Mouse (Mus musculus): ENCODE data around the gene Sema3g. TPM values are rescaled to one million over a fixed set of nuclear protein-coding genes. Genes with fewer than 3 reads are reported as not detected.

Sema3g gene
- polyA plus RNA-seq, 1 experiment from 2014 or later = 6.5 TPM

DNA sequence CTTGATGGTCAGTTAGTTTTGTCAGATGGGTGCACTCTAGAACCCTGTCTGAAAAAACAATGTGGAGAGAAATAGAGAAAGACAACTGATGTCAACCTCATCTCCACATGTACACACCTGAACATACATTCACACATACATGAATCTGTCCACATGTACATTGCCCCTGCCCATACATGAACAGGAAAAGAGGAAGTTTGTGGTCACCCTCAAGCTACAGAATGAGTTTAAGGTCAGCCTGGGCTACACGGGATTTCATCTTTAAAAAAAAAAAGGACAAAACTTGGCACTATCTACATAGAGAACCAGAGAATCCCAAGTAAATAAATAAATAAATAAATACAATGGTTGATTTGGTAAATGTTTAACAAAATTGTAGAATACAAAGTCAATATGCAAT is 27.1 kb downstream of the Sema3g start:
- 88% methylated on average over 1 of the region's 1 CpGs for WGBS
- no peak for ATAC-seq (replicated peaks; ENCODE audit: low FRiP score, low read depth)

GRCm38 (mm10) chr14:31245946-31246345 is 28.3 kb downstream of the Sema3g start:
- Histone ChIP-seq H3K4me2 (ENCODE audit: low read length) (no peak overlapping the region), H3K27ac (no peak overlapping the region), H3K27me3 (ENCODE audit: insufficient read depth, low read length) (no peaks in the 10 kb centered on the region), H3K9ac (ENCODE audit: low read depth, low read length) (no peak overlapping the region), H3K36me3 (ENCODE audit: insufficient read depth, low read length) (no peaks in the 10 kb centered on the region), H3K4me3 (replicated peaks; ENCODE audit: low read depth, low read length) (no peak overlapping the region), H3K4me1 (replicated peaks; ENCODE audit: insufficient read depth, low read length) (no peaks in the 10 kb centered on the region), H3K9me3 (replicated peaks; ENCODE audit: low read length) (no peaks in the 10 kb centered on the region)
- no peak for TF ChIP-seq CTCF (IDR thresholded peaks at IDR 0.05; ENCODE audit: low read depth)
- no peak for DNase-seq (ENCODE audit: low spot score)
- 71% methylated on average over 1 of the region's 1 CpGs for WGBS
- ATAC-seq (replicated peaks; ENCODE audit: low FRiP score, low read depth) = no peak

More for the DNA sequence above, 27.1 kb downstream of the Sema3g start:
- H3K36me3 ChIP-seq (ENCODE audit: insufficient read depth, low read length) = no peaks in the 10 kb centered on the region
- H3K9ac ChIP-seq (ENCODE audit: low read depth, low read length) = no peak overlapping the region
- no peak for DNase-seq (ENCODE audit: low spot score)
- H3K4me1 ChIP-seq (replicated peaks; ENCODE audit: insufficient read depth, low read length) = no peaks in the 10 kb centered on the region
- no peak overlapping the region for H3K4me2 ChIP-seq (ENCODE audit: low read length)
- no peak for TF ChIP-seq CTCF (IDR thresholded peaks at IDR 0.05; ENCODE audit: low read depth)
- H3K4me3 ChIP-seq (replicated peaks; ENCODE audit: low read depth, low read length) = no peak overlapping the region
- no peak overlapping the region for H3K27ac ChIP-seq
- no peaks in the 10 kb centered on the region for H3K27me3 ChIP-seq (ENCODE audit: insufficient read depth, low read length)
- no peaks in the 10 kb centered on the region for H3K9me3 ChIP-seq (replicated peaks; ENCODE audit: low read length)

DNA sequence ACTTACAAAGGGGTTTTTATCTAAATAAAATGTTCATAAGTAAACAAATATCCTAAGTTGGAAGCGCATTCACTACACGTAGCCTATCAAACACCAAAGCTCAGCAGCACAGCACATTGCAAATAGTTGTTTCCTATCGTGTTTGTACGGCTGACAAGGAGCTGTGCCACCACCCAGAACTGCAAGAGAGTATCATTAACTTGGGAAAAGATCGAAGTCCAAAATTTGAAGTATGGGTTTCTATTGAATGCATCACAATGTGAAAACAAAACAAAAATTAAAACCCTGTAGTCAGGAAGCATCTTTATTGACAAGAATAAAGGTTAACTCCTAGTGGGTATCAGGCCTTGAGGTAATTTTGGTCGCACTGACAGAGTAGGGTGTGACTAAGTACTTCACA is 30.7 kb downstream of the Sema3g start:
- TF ChIP-seq CTCF (IDR thresholded peaks at IDR 0.05; ENCODE audit: low read depth) = no peak
- no peak for DNase-seq (ENCODE audit: low spot score)
- no peak for ATAC-seq (replicated peaks; ENCODE audit: low FRiP score, low read depth)
- no peak overlapping the region for H3K4me3 ChIP-seq (replicated peaks; ENCODE audit: low read depth, low read length)
- peaks cover 7% of the 10 kb centered on the region; the same call in 1 of the 2 replicates for H3K36me3 ChIP-seq (ENCODE audit: insufficient read depth, low read length)
- H3K9ac ChIP-seq (ENCODE audit: low read depth, low read length) = no peak overlapping the region
- no peak overlapping the region for H3K27ac ChIP-seq
- H3K4me2 ChIP-seq (ENCODE audit: low read length) = no peak overlapping the region
- no peaks in the 10 kb centered on the region for H3K9me3 ChIP-seq (replicated peaks; ENCODE audit: low read length)
- 91% methylated on average over 6 of the region's 6 CpGs for WGBS
- H3K4me1 ChIP-seq (replicated peaks; ENCODE audit: insufficient read depth, low read length) = 0 out of 2 replicates have a peak, but pooled peaks cover 3% of the 10 kb centered on the region
- H3K27me3 ChIP-seq (ENCODE audit: insufficient read depth, low read length) = no peaks in the 10 kb centered on the region

GRCm38 (mm10) chr14:31250222-31251083 is 32.8 kb downstream of the Sema3g start:
- H3K4me2 ChIP-seq (ENCODE audit: low read length) = peak overlapping the region; percentile 73
- H3K4me1 ChIP-seq (replicated peaks; ENCODE audit: insufficient read depth, low read length) = 0 out of 2 replicates have a peak, but pooled peaks cover 3% of the 10 kb centered on the region
- WGBS = 16% methylated on average over 38 of the region's 38 CpGs
- ATAC-seq (replicated peaks; ENCODE audit: low FRiP score, low read depth) (no peak), DNase-seq (ENCODE audit: low spot score) (peak; percentile 84)
- H3K36me3 ChIP-seq (ENCODE audit: insufficient read depth, low read length) = peaks cover 27% of the 10 kb centered on the region
- peak overlapping the region; percentile 90 for H3K27ac ChIP-seq
- TF ChIP-seq CTCF (IDR thresholded peaks at IDR 0.05; ENCODE audit: low read depth) = no peak
- no peaks in the 10 kb centered on the region for H3K27me3 ChIP-seq (ENCODE audit: insufficient read depth, low read length)
- H3K9me3 ChIP-seq (replicated peaks; ENCODE audit: low read length) = no peaks in the 10 kb centered on the region
- H3K9ac ChIP-seq (ENCODE audit: low read depth, low read length) = peak overlapping the region; percentile 99
- peak overlapping the region; percentile 99 for H3K4me3 ChIP-seq (replicated peaks; ENCODE audit: low read depth, low read length)

DNA sequence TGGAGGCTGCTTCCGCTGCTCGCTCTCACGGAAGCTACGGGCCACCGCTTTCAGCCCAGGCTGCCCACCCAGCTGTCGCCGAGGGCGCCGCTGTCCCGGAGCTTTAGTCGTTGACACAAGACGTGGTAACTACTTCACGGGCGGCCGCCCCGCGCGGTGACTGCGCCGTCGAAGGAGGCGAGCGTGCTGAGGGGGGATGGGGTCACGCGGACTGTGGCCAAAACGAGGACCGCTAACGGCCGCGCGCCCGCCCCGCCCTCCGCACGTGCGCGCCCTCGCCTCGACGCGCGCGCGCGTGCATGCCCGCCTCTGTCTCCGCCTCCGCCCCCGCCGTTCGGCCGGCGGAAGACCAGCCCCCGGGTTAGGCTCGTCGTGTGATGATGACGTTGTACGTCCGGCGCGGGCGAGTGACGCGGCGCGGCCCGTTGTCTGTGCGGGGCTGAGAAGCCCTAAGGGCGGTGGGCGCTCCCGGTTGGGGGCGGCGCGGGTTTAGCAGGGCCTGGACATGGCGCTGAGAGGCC is 33.5 kb downstream of the Sema3g start, which contains the start of the genes Phf7 and Bap1:
Gene Phf7 (minus strand): TSS at position 234 of the 521 bp plus-strand sequence.
Gene Bap1 (plus strand): TSS at position 367 of the 521 bp plus-strand sequence.
- Histone ChIP-seq H3K4me1 (replicated peaks; ENCODE audit: insufficient read depth, low read length) (0 out of 2 replicates have a peak, but pooled peaks cover 3% of the 10 kb centered on the region), H3K9ac (ENCODE audit: low read depth, low read length) (peak within 1 kb of the TSS; percentile 99), H3K4me3 (replicated peaks; ENCODE audit: low read depth, low read length) (peak within 1 kb of the TSS; percentile 99), H3K4me2 (ENCODE audit: low read length) (peak within 1 kb of the TSS; percentile 83), H3K27me3 (ENCODE audit: insufficient read depth, low read length) (no peaks in the 10 kb centered on the region), H3K27ac (peak within 1 kb of the TSS; percentile 90), H3K9me3 (replicated peaks; ENCODE audit: low read length) (no peaks in the 10 kb centered on the region), H3K36me3 (ENCODE audit: insufficient read depth, low read length) (peaks cover 34% of the 10 kb centered on the region)
- peak; percentile 96 for DNase-seq (ENCODE audit: low spot score)
- WGBS = under 1% methylated on average over 74 of the region's 75 CpGs
- ATAC-seq (replicated peaks; ENCODE audit: low FRiP score, low read depth) = peak; percentile 94
- peak; percentile 14; the same call in 1 of the 2 replicates for TF ChIP-seq CTCF (IDR thresholded peaks at IDR 0.05; ENCODE audit: low read depth)

GRCm38 (mm10) chr14:31251626-31252025 is 34.0 kb downstream of the Sema3g start:
- DNase-seq (ENCODE audit: low spot score) (no peak), ATAC-seq (replicated peaks; ENCODE audit: low FRiP score, low read depth) (no peak; the same call in 1 of the 2 replicates)
- 2% methylated on average over 18 of the region's 18 CpGs for WGBS

More at GRCm38 (mm10) chr14:31251626-31252025, 34.0 kb downstream of the Sema3g start:
- H3K4me3 ChIP-seq (replicated peaks; ENCODE audit: low read depth, low read length) = peak overlapping the region; percentile 99
- peak overlapping the region; percentile 90 for H3K27ac ChIP-seq
- H3K9me3 ChIP-seq (replicated peaks; ENCODE audit: low read length) = no peaks in the 10 kb centered on the region
- peak overlapping the region; percentile 99 for H3K9ac ChIP-seq (ENCODE audit: low read depth, low read length)
- no peaks in the 10 kb centered on the region for H3K27me3 ChIP-seq (ENCODE audit: insufficient read depth, low read length)
- H3K4me1 ChIP-seq (replicated peaks; ENCODE audit: insufficient read depth, low read length) = 0 out of 2 replicates have a peak, but pooled peaks cover 3% of the 10 kb centered on the region
- TF ChIP-seq CTCF (IDR thresholded peaks at IDR 0.05; ENCODE audit: low read depth) = no peak
- H3K36me3 ChIP-seq (ENCODE audit: insufficient read depth, low read length) = peaks cover 39% of the 10 kb centered on the region
- peak overlapping the region; percentile 83 for H3K4me2 ChIP-seq (ENCODE audit: low read length)

Measured in kidney, postnatal 0 days (tissue).